Mouse (Mus musculus) bone marrow, adult 2 months (tissue): Measurements from ENCODE around the gene Entpd8. TPM values are rescaled to one million over a fixed set of nuclear protein-coding genes. Genes with fewer than 3 reads are reported as not detected.

Source experiments
- H3K27ac ChIP-seq: fragments of 200-500 bp; 2 replicates; pipeline ENCODE4 v1.5.1; 2012; ENCODE audit warnings: low read depth, mild to moderate bottlenecking, control low read depth, inconsistent platforms, low read length; ENCODE audit not compliant: control insufficient read depth, poor library complexity, insufficient read depth
- H3K4me1 ChIP-seq: fragments of 200-500 bp; 2 replicates; pipeline ENCODE4 v1.6.1; 2011; ENCODE audit warnings: low read length; ENCODE audit not compliant: control insufficient read depth, insufficient read depth
- H3K4me3 ChIP-seq: fragments of 200-500 bp; replicated peaks from 2 replicates; pipeline ENCODE3; 2011; ENCODE audit warnings: mild to moderate bottlenecking, low read depth, low read length, control low read depth; ENCODE audit not compliant: control insufficient read depth
- CTCF ChIP-seq: fragments of 200-500 bp; IDR thresholded peaks from 2 replicates; pipeline ENCODE4 v1.5.1; 2011; ENCODE audit warnings: low read length, control low read depth; ENCODE audit not compliant: control insufficient read depth, insufficient read depth
- POLR2A ChIP-seq: fragments of 200-500 bp; IDR thresholded peaks from 2 replicates; pipeline ENCODE4 v1.6.1; 2011; ENCODE audit warnings: low read depth, mild to moderate bottlenecking, control low read depth, low read length, borderline replicate concordance; ENCODE audit not compliant: control insufficient read depth
- WGBS: fragments of 180-500 bp; shearing (Covaris S2); methylation state at CpG from one replicate; pipeline ENCODE4 v1.1.7; 2018; 5-methylcytosine and 5-hydroxymethylcytosine counted together
- polyA plus RNA-seq: library from polyadenylated mRNA; stranded (reverse); fragments of >200 nt; gene quantifications from 2 replicates; pipeline ENCODE4 v1.2.4, GENCODE M21; 2011; ENCODE audit warnings: low replicate concordance; ENCODE audit not compliant: missing spikeins, insufficient read depth, insufficient read length

The Entpd8 gene
- polyA plus RNA-seq, 1 experiment, result not detected

DNA sequence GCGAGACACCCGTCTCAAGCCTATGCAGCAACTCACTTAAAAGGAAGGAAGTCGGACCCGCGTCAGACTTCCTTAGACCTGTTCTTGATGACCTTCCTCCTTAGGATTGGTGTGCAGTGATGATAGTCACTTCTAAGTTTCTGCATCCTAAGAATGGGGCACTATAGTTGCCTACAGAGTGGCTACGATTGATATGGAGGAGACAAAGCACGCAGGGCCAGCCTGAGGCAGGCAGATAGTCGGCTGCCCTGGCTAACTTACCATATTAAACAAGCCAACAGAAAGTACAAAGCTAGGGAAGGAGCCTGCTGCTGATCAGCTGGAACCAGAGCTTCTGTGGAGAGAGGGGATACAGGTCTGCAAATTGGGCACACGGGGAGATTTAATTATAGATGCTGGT is 51.5 kb downstream of the Entpd8 start:
- no peak overlapping the region for H3K4me3 ChIP-seq
- H3K4me1 ChIP-seq, result no peaks in the 10 kb centered on the region
- no peak for TF ChIP-seq CTCF
- no peak for TF ChIP-seq POLR2A
- H3K27ac ChIP-seq, result no peak overlapping the region
- WGBS, result 14% methylated on average over 9 of the region's 9 CpGs

Other genes with a start within 250 kb of the Entpd8 start
- 18.0 and 31.3 TPM in 2 replicates for gene Ehmt1, start 160.7 kb upstream of the Entpd8 start, polyA plus RNA-seq
- 77.0 and 140 TPM in 2 replicates for gene Arrdc1, start 145.1 kb upstream of the Entpd8 start, polyA plus RNA-seq
- gene Zmynd19, start 130.5 kb upstream of the Entpd8 start, polyA plus RNA-seq, result 13.1 and 15.4 TPM in 2 replicates
- 6.4 and 15.3 TPM in 2 replicates for gene Dph7, start 117.9 kb upstream of the Entpd8 start, polyA plus RNA-seq
- gene Mrpl41, start 105.2 kb upstream of the Entpd8 start, polyA plus RNA-seq, result 46.5 and 61.1 TPM in 2 replicates
- 45.6 and 71.4 TPM in 2 replicates for gene Pnpla7, start 104.3 kb upstream of the Entpd8 start, polyA plus RNA-seq
- gene Nsmf, start 25.9 kb upstream of the Entpd8 start, polyA plus RNA-seq, result 11.3 and 28.2 TPM in 2 replicates
- gene Noxa1, start 14.8 kb downstream of the Entpd8 start, polyA plus RNA-seq, result not detected in 2 replicates
- gene Nrarp, start 100.5 kb downstream of the Entpd8 start, polyA plus RNA-seq, result 1.7 and 2.6 TPM in 2 replicates
- gene Tor4a, start 116.6 kb downstream of the Entpd8 start, polyA plus RNA-seq, result 3.9 and 8.9 TPM in 2 replicates
- 26.7 and 38.0 TPM in 2 replicates for gene Nelfb, start 131.2 kb downstream of the Entpd8 start, polyA plus RNA-seq
- gene Stpg3, start 134.3 kb downstream of the Entpd8 start, polyA plus RNA-seq, result not detected in 2 replicates
- gene Fam166a, start 138.4 kb downstream of the Entpd8 start, polyA plus RNA-seq, result not detected in 2 replicates
- 319 and 327 TPM in 2 replicates for gene Tubb4b, start 144.4 kb downstream of the Entpd8 start, polyA plus RNA-seq
- not detected in 2 replicates for gene Slc34a3, start 154.1 kb downstream of the Entpd8 start, polyA plus RNA-seq
- gene Rnf224, start 156.5 kb downstream of the Entpd8 start, polyA plus RNA-seq, result not detected in 2 replicates
- 3.1 and 4.2 TPM in 2 replicates for gene Rnf208, start 162.0 kb downstream of the Entpd8 start, polyA plus RNA-seq
- gene Cysrt1, start 162.1 kb downstream of the Entpd8 start, polyA plus RNA-seq, result not detected in 2 replicates
- 9.9 and 22.3 TPM in 2 replicates for gene AL732309.1, start 166.6 kb downstream of the Entpd8 start, polyA plus RNA-seq
- 5.0 and 15.6 TPM in 2 replicates for gene Tmem203, start 175.1 kb downstream of the Entpd8 start, polyA plus RNA-seq
- 1.4 and 17.5 TPM in 2 replicates for gene Tprn, start 182.3 kb downstream of the Entpd8 start, polyA plus RNA-seq
- gene Ssna1, start 192.1 kb downstream of the Entpd8 start, polyA plus RNA-seq, result 48.8 and 65.8 TPM in 2 replicates
- 20.1 and 34.3 TPM in 2 replicates for gene Anapc2, start 192.2 kb downstream of the Entpd8 start, polyA plus RNA-seq
- not detected in 2 replicates for gene Tmem210, start 207.8 kb downstream of the Entpd8 start, polyA plus RNA-seq
- gene Lrrc26, start 209.6 kb downstream of the Entpd8 start, polyA plus RNA-seq, result not detected in 2 replicates
- 5.0 TPM in 1 of 2 replicates, not detected in the other for gene Grin1, start 238.9 kb downstream of the Entpd8 start, polyA plus RNA-seq